Mouse (Mus musculus) stomach, postnatal 0 days (tissue): ENCODE measurements around the gene Zbtb20.

Source experiments
- CTCF ChIP-seq: IDR thresholded peaks from 2 replicates; pipeline ENCODE4 v1.5.1; 2016; ENCODE audit warnings: antibody characterized with exemption, low read depth, mild to moderate bottlenecking, moderate library complexity
- EP300 ChIP-seq: optimal IDR thresholded peaks from 2 replicates; pipeline ENCODE3; 2016; ENCODE audit warnings: antibody characterized with exemption

GRCm38 (mm10) chr16:43618286-43618685, 742.6 kb downstream of the Zbtb20 start:
- TF ChIP-seq CTCF: no peak
- no peak for TF ChIP-seq EP300
